Mouse (Mus musculus): ENCODE data around the gene Ccdc28b. TPM values are rescaled to one million over a fixed set of nuclear protein-coding genes. Genes with fewer than 3 reads are reported as not detected.
A peak's percentile ranks its signal among the peaks of the same experiment; 100 is the strongest.

Gene Ccdc28b
- polyA plus RNA-seq, 1 experiment from 2014 or later = 43.9 TPM

- H3K27ac ChIP-seq = peak overlapping the region; percentile 92
- peaks cover 30% of the 10 kb centered on the region for H3K4me1 ChIP-seq
- 12% methylated on average over 17 of the region's 17 CpGs for WGBS
- peak overlapping the region; percentile 79 for H3K4me3 ChIP-seq
- no peaks in the 10 kb centered on the region for H3K9me3 ChIP-seq
- peaks cover 65% of the 10 kb centered on the region for H3K36me3 ChIP-seq (replicated peaks)
- no peaks in the 10 kb centered on the region for H3K27me3 ChIP-seq (ENCODE audit: poor library complexity, severe bottlenecking)
- no peak for DNase-seq (ENCODE audit: extremely low spot score, low spot score)
Observed at GRCm38 (mm10) chr4:129640101-129640637, 16.4 kb upstream of the Ccdc28b start.

- no peak for DNase-seq (ENCODE audit: extremely low spot score, low spot score)
- WGBS = 89% methylated on average over 15 of the region's 15 CpGs
- peak overlapping the region; percentile 92; the same call in 1 of the 2 replicates for H3K27ac ChIP-seq
- H3K4me1 ChIP-seq = peaks cover 30% of the 10 kb centered on the region
- peak overlapping the region; percentile 79 for H3K4me3 ChIP-seq
- H3K36me3 ChIP-seq (replicated peaks) = peaks cover 65% of the 10 kb centered on the region
- H3K9me3 ChIP-seq = no peaks in the 10 kb centered on the region
- H3K27me3 ChIP-seq (ENCODE audit: poor library complexity, severe bottlenecking) = no peaks in the 10 kb centered on the region
Observed at GRCm38 (mm10) chr4:129639221-129639620, 15.5 kb upstream of the Ccdc28b start.

DNA sequence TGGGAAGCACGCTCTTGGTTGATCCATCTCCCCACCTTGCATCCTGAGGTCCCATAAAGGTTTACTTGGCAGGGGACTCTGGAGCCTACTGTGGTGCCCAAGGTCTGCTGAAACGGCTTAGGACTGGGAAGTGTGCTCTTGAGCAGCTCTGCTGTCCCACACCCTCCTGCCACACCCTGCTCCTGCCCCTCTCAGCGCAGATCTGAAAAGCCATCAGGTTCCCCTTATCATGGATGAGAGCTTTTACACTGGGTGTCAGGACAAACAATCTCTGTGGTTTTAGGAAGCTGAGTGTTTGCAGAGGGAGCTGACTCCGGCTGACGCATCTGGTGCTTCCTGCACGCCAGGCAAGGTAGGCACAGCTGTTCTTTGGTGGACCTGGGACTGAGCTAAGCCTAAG, 10.1 kb upstream of the Ccdc28b start:
- Histone ChIP-seq H3K4me1 (peaks cover 7% of the 10 kb centered on the region), H3K9me3 (no peaks in the 10 kb centered on the region), H3K4me3 (no peak overlapping the region), H3K27me3 (ENCODE audit: poor library complexity, severe bottlenecking) (no peaks in the 10 kb centered on the region), H3K36me3 (replicated peaks) (peaks cover 98% of the 10 kb centered on the region), H3K27ac (no peak overlapping the region)
- DNase-seq (ENCODE audit: extremely low spot score, low spot score) = no peak
- 95% methylated on average over 6 of the region's 6 CpGs for WGBS

DNA sequence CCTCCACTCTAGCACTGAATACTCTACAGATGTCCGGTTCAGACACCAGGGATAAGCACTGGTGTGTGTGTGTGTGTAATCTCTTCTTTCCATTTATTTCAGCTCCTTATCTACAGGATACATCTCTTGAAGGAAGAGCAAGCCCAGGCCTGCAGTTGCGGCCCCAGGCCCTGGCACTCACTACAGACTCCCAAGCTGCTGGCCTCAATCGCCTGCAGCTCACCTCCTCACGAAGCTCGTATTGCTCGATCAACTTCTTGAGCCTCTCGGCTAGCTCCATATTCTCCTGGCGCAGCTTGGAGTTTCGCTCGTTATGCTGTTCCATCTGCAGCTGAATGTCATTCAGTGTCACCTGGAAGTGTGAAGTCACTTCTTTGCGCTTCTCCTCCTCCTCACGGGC, 8.1 kb upstream of the Ccdc28b start:
- Histone ChIP-seq H3K9me3 (no peaks in the 10 kb centered on the region), H3K36me3 (replicated peaks) (peaks cover 100% of the 10 kb centered on the region)
- 97% methylated on average over 12 of the region's 12 CpGs for WGBS

DNA sequence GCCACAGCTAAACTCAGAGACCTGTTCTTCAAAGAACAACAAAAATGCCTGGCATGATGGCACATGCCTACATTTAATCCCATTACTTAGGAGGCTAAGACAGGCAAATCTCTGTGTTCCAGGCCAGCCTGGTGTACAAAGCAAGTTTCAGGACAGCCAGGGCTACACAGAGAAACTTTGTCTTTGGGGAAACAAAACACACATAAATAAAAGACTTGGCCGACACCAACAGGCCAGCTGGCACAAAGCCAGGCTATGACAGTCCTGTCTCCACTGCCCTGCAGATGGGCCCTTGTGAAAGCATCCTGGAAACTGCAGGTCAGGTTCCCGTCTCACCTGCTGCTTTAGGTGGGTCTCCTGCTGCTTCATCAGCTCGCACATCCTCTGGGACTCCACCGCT, 7.2 kb upstream of the Ccdc28b start:
- Histone ChIP-seq H3K27ac (no peak overlapping the region), H3K9me3 (no peaks in the 10 kb centered on the region), H3K4me3 (no peak overlapping the region), H3K36me3 (replicated peaks) (peaks cover 100% of the 10 kb centered on the region), H3K4me1 (peaks cover 3% of the 10 kb centered on the region), H3K27me3 (ENCODE audit: poor library complexity, severe bottlenecking) (no peaks in the 10 kb centered on the region)
- DNase-seq (ENCODE audit: extremely low spot score, low spot score) = no peak
- WGBS = 90% methylated on average over 4 of the region's 4 CpGs

More for the DNA sequence above, 8.1 kb upstream of the Ccdc28b start:
- DNase-seq (ENCODE audit: extremely low spot score, low spot score) = no peak
- no peak overlapping the region for H3K27ac ChIP-seq
- no peaks in the 10 kb centered on the region for H3K4me1 ChIP-seq
- no peak overlapping the region for H3K4me3 ChIP-seq
- H3K27me3 ChIP-seq (ENCODE audit: poor library complexity, severe bottlenecking) = no peaks in the 10 kb centered on the region

DNA sequence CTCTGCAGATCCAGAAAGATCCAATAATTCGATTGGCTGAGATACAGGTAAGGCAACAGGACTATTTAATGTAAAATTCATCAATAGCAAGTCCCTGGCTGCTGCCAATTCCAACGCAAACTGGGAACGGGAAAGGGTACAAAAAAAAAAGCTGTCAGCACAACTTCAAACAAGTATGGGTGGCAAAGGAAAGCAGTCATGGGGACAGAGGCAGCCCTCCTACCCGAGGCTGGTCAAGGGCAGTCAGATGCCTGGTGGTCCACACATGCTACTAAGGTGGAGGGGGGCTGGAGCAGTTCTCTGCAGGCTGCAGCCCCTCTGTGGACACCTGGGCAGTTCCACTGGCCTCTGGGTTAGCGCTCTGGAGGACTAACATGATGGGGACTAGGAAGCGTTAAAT, 2.3 kb upstream of the Ccdc28b start:
- Histone ChIP-seq H3K36me3 (replicated peaks) (peaks cover 56% of the 10 kb centered on the region), H3K27me3 (ENCODE audit: poor library complexity, severe bottlenecking) (no peaks in the 10 kb centered on the region), H3K27ac (no peak overlapping the region), H3K4me1 (peaks cover 44% of the 10 kb centered on the region), H3K4me3 (no peak overlapping the region), H3K9me3 (no peaks in the 10 kb centered on the region)
- no peak for DNase-seq (ENCODE audit: extremely low spot score, low spot score)
- WGBS = 79% methylated on average over 6 of the region's 6 CpGs

DNA sequence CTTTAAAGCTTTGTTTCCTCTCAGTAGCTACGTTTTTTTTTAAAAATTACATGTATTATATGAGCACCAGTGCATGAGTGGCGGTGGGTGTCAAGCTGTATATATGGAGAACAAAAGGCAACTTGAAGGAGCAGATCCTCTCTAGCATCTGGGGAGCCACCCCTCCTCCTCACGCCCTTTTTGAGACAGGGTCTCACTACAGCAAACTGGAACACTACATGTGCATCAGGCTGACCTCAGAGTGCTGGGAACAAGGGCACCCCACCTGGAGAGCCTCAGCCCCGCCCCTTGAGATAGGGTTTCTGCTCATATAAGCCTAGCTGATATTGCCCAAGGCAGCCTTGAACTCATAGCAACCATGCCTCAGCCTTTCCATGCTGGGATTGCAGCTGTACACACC, 1.7 kb upstream of the Ccdc28b start:
- DNase-seq (ENCODE audit: extremely low spot score, low spot score) = no peak

GRCm38 (mm10) chr4:129625029-129625370, 1.3 kb upstream of the Ccdc28b start:
- no peaks in the 10 kb centered on the region for H3K27me3 ChIP-seq (ENCODE audit: poor library complexity, severe bottlenecking)
- peak overlapping the region; percentile 89 for H3K27ac ChIP-seq
- WGBS = 1% methylated on average over 6 of the region's 6 CpGs
- peak overlapping the region; percentile 69 for H3K4me3 ChIP-seq
- H3K36me3 ChIP-seq (replicated peaks) = peaks cover 46% of the 10 kb centered on the region
- peak; percentile 67 for DNase-seq (ENCODE audit: extremely low spot score, low spot score)
- peaks cover 44% of the 10 kb centered on the region for H3K4me1 ChIP-seq
- H3K9me3 ChIP-seq = no peaks in the 10 kb centered on the region

More for the DNA sequence above, 1.7 kb upstream of the Ccdc28b start:
- H3K4me3 ChIP-seq = peak overlapping the region; percentile 69
- H3K36me3 ChIP-seq (replicated peaks) = peaks cover 51% of the 10 kb centered on the region
- H3K9me3 ChIP-seq = no peaks in the 10 kb centered on the region
- WGBS = 38% methylated on average over 4 of the region's 4 CpGs
- H3K4me1 ChIP-seq = peaks cover 44% of the 10 kb centered on the region
- peak overlapping the region; percentile 89; the same call in 1 of the 2 replicates for H3K27ac ChIP-seq
- no peaks in the 10 kb centered on the region for H3K27me3 ChIP-seq (ENCODE audit: poor library complexity, severe bottlenecking)

GRCm38 (mm10) chr4:129624281-129625028, 708 bp upstream of the Ccdc28b start:
- Histone ChIP-seq H3K27me3 (ENCODE audit: poor library complexity, severe bottlenecking) (no peaks in the 10 kb centered on the region), H3K9me3 (no peaks in the 10 kb centered on the region), H3K4me1 (peaks cover 44% of the 10 kb centered on the region), H3K4me3 (peak overlapping the region; percentile 69), H3K36me3 (replicated peaks) (peaks cover 41% of the 10 kb centered on the region), H3K27ac (peak overlapping the region; percentile 89)
- WGBS = 2% methylated on average over 18 of the region's 18 CpGs
- peak; percentile 76 for DNase-seq (ENCODE audit: extremely low spot score, low spot score)

DNA sequence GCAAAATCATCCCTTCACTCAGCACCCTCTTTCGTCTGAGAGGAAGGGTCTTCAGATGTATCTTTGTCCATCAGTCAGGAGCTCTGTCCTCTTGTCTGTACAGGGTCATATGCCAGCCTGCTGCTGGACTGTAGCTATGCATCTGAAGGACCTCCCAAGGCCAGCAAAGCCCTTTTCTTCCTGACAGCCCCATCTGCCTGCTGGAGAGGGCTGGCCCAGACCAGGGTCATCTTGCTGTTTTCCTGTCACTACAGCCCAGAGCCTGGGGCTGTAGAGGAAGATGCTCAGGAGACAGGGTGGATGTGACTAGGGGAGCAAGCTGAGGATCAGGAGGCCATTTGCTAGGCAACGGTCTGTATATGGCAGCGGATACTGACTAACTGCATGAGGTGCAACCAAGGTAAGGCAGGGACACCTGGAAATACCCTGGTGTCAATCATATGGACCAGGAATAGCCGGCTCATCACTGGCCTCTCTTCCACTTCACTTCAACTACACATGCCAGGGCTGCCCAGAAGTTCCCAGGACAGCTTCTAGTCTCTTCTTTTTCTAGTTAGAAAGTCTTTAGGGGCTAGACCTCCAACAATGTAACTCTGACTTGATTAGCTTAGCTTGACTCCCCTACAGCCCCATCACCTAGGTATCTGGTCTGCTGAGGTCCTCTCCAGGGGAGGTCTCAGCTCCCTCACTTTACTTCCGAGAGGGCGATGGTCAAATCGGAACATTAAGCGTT, 778 bp downstream of the Ccdc28b start:
- H3K27me3 ChIP-seq (ENCODE audit: poor library complexity, severe bottlenecking) = no peaks in the 10 kb centered on the region
- H3K4me3 ChIP-seq = peak overlapping the region; percentile 69
- peak overlapping the region; percentile 89 for H3K27ac ChIP-seq
- H3K36me3 ChIP-seq (replicated peaks) = peaks cover 26% of the 10 kb centered on the region
- H3K4me1 ChIP-seq = peaks cover 57% of the 10 kb centered on the region
- DNase-seq (ENCODE audit: extremely low spot score, low spot score) = no peak
- WGBS = 23% methylated on average over 8 of the region's 8 CpGs
- H3K9me3 ChIP-seq = no peaks in the 10 kb centered on the region

GRCm38 (mm10) chr4:129622120-129622802, 1.5 kb downstream of the Ccdc28b start:
- Histone ChIP-seq H3K27me3 (ENCODE audit: poor library complexity, severe bottlenecking) (no peaks in the 10 kb centered on the region), H3K4me1 (peaks cover 61% of the 10 kb centered on the region), H3K27ac (peak overlapping the region; percentile 89; the same call in 1 of the 2 replicates), H3K4me3 (peak overlapping the region; percentile 69), H3K36me3 (replicated peaks) (peaks cover 23% of the 10 kb centered on the region), H3K9me3 (no peaks in the 10 kb centered on the region)
- 77% methylated on average over 11 of the region's 11 CpGs for WGBS
- no peak for DNase-seq (ENCODE audit: extremely low spot score, low spot score)

DNA sequence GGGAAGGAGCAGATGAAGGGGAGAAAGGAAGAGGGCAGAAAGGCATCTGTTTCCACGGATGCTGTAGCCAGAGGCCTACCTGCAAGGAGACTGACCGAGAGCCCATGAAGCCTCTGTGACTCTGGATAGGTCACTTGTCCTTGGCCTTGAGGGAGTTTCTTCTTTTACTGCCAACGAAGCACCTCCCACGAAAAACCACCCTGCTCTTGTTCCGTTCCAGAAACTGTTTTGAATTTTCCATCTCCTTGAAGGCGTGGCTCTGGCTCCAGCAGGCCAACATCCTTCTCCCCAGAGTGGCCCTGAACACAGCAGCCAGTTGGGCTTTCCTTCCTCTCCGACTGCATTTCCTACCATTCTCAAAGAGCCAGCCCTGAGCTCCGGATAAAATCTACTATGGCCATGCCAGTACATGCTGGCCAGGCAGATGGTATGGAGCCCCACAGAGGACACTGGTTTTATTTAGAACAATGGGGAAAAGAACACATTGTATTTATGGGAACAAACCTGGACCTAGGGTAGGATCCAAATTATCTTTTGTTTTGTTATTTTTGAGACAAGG, 2.4 kb downstream of the Ccdc28b start:
- no peak overlapping the region for H3K27ac ChIP-seq
- no peaks in the 10 kb centered on the region for H3K9me3 ChIP-seq
- peaks cover 61% of the 10 kb centered on the region for H3K4me1 ChIP-seq
- no peak for DNase-seq (ENCODE audit: extremely low spot score, low spot score)
- WGBS = 82% methylated on average over 8 of the region's 8 CpGs
- no peaks in the 10 kb centered on the region for H3K27me3 ChIP-seq (ENCODE audit: poor library complexity, severe bottlenecking)
- peaks cover 23% of the 10 kb centered on the region for H3K36me3 ChIP-seq (replicated peaks)
- no peak overlapping the region for H3K4me3 ChIP-seq
